Mouse (Mus musculus) liver, postnatal 0 days (tissue): ENCODE results near the gene Dab1. TPM values are rescaled to one million over a fixed set of nuclear protein-coding genes. Genes with fewer than 3 reads are reported as not detected.

Experiments
- ATAC-seq: fragments of 200-750 bp; cut with Nextera tagmentation; 2 replicates; pipeline ENCODE4 v1.8.0; 2017; ENCODE audit warnings: mild to moderate bottlenecking, moderate library complexity
- DNase-seq: peaks from one replicate; pipeline ENCODE4 v3.0.0-alpha.2; 2016
- H3K27ac ChIP-seq: fragments of 300-500 bp; sonication (generic); 2 replicates; pipeline ENCODE4 v1.5.1; 2014; ENCODE audit warnings: antibody characterized with exemption, moderate library complexity, mild to moderate bottlenecking, low read depth
- H3K27me3 ChIP-seq: fragments of 300-500 bp; sonication (generic); 2 replicates; pipeline ENCODE4 v1.6.1; 2014; ENCODE audit warnings: low read length, control low read depth, mixed read lengths; ENCODE audit not compliant: insufficient read depth
- H3K36me3 ChIP-seq: fragments of 300-500 bp; sonication (generic); replicated peaks from 2 replicates; pipeline ENCODE4 v1.6.1; 2014; ENCODE audit warnings: mild to moderate bottlenecking, control low read depth, low read length, moderate library complexity, mixed read lengths; ENCODE audit not compliant: insufficient read depth
- H3K4me1 ChIP-seq: fragments of 300-500 bp; sonication (generic); 2 replicates; pipeline ENCODE4 v1.6.1; 2014; ENCODE audit warnings: antibody characterized with exemption, mild to moderate bottlenecking, control low read depth; ENCODE audit not compliant: insufficient read depth
- H3K4me2 ChIP-seq: fragments of 300-500 bp; sonication (generic); 2 replicates; pipeline ENCODE4 v1.6.1; 2014; ENCODE audit warnings: low read depth, mild to moderate bottlenecking, low read length, moderate library complexity, mixed read lengths
- H3K4me3 ChIP-seq: fragments of 300-500 bp; sonication (generic); 2 replicates; pipeline ENCODE4 v1.5.1; 2014; ENCODE audit warnings: low read depth, low read length
- H3K9ac ChIP-seq: fragments of 300-500 bp; sonication (generic); replicated peaks from 2 replicates; pipeline ENCODE4 v1.6.1; 2014; ENCODE audit warnings: mild to moderate bottlenecking, moderate library complexity
- H3K9me3 ChIP-seq: fragments of 300-500 bp; sonication (generic); 2 replicates; pipeline ENCODE4 v1.6.1; 2016; ENCODE audit warnings: mild to moderate bottlenecking, control low read depth, low read length, mixed read lengths
- CTCF ChIP-seq: sonication (generic); IDR thresholded peaks from 2 replicates; pipeline ENCODE4 v1.5.1; 2016; ENCODE audit warnings: antibody characterized with exemption, low read depth
- EP300 ChIP-seq: IDR thresholded peaks from 2 replicates; pipeline ENCODE4 v1.6.1; 2016; ENCODE audit warnings: antibody characterized with exemption, low read depth, mild to moderate bottlenecking
- WGBS: fragments of 180-500 bp; shearing (Covaris S2); extraction: QIAGEN DNeasy Blood & Tissue Kit; methylation state at CpG from one replicate; pipeline ENCODE4 v1.1.7; 2014; ENCODE audit not compliant: insufficient replicate concordance; 5-methylcytosine and 5-hydroxymethylcytosine counted together
- polyA plus RNA-seq: library from polyadenylated mRNA; unstranded; fragments of >200 nt; fragmentation: Nextera tagmentation; extraction: Ambion mirVana; gene quantifications from 2 replicates; pipeline ENCODE4 v1.2.1, GENCODE M21; 2015

Gene Dab1
- polyA plus RNA-seq, 1 experiment from 2014 or later: 1.1 TPM

DNA sequence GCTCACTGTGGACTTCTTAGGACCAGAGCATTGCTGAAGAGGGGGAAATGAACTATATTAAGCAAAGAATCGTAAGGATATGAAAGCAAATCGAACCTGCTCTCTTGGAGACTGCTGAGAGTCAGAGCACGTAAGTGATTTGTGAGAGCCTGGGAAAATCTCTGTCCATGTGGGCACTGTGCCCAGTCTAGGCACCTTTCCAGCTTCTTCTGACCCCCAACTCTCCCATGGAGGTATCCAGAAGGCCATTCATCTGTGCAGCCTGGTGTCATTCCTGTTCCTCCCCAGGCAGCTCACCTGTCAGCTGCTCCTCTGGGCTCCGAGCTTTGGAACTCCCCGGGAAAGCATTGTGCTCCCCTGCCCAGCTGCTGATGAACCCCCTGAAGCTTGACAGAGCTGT lies 389.2 kb downstream of the Dab1 start:
- DNase-seq (no peak), ATAC-seq (no peak)
- Histone ChIP-seq H3K9me3 (no peaks in the 10 kb centered on the region), H3K4me2 (no peak overlapping the region), H3K4me1 (no peaks in the 10 kb centered on the region), H3K27ac (no peak overlapping the region), H3K4me3 (no peak overlapping the region), H3K27me3 (no peaks in the 10 kb centered on the region), H3K9ac (no peak overlapping the region), H3K36me3 (no peaks in the 10 kb centered on the region)
- no peak for TF ChIP-seq EP300
- no peak for TF ChIP-seq CTCF
- WGBS: 61% methylated on average over 5 of the region's 5 CpGs

DNA sequence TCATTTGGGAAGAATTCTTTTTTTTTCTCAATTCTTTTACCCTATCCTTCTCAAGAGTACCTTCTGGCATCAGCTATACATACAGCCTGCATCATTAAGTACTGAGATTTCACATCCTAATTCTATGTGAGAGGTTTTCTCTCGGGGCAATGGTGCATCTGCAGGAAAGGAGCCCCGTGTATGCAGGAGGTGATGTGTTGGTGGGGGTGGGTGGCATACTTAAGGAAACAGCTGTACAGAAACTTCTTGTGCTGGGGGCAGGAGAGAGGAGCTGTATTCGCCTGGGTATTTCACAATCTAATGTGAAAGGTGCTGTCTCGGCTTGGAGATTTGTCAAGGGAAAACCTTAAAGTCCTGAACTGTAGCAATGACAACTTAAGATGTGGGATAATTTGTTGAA lies 392.5 kb downstream of the Dab1 start:
- TF ChIP-seq CTCF (no peak), EP300 (no peak)
- no peak overlapping the region for H3K4me3 ChIP-seq
- H3K4me1 ChIP-seq: no peaks in the 10 kb centered on the region
- WGBS: 55% methylated on average over 4 of the region's 4 CpGs
- H3K36me3 ChIP-seq: no peaks in the 10 kb centered on the region
- ATAC-seq (no peak), DNase-seq (no peak)
- no peak overlapping the region for H3K9ac ChIP-seq
- H3K9me3 ChIP-seq: no peaks in the 10 kb centered on the region
- H3K4me2 ChIP-seq: no peak overlapping the region
- no peaks in the 10 kb centered on the region for H3K27me3 ChIP-seq
- H3K27ac ChIP-seq: no peak overlapping the region

DNA sequence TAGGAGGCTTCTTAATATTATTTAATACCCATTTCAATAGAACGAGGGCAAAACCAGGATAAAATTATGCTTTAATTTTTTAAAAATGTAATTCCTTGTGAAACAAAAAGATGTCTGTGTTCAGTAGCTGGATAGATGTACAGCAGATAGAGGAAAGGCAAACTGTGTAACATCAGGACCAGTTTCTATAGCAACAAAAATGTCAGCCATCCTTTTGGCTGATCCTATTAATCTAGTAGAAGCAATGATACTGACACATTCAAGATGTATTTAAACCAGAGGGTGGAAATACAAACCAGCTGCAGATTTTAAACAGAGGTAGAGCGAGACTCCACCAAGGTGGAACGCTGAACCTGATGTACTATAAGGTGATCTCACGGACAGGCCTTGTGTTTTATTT lies 393.0 kb downstream of the Dab1 start:
- H3K9ac ChIP-seq: no peak overlapping the region
- H3K4me1 ChIP-seq: no peaks in the 10 kb centered on the region
- H3K9me3 ChIP-seq: no peaks in the 10 kb centered on the region
- H3K4me2 ChIP-seq: no peak overlapping the region
- no peak overlapping the region for H3K27ac ChIP-seq
- DNase-seq: no peak
- WGBS: 75% methylated on average over 4 of the region's 4 CpGs
- no peak for TF ChIP-seq EP300
- no peak for TF ChIP-seq CTCF
- H3K27me3 ChIP-seq: no peaks in the 10 kb centered on the region
- H3K4me3 ChIP-seq: no peak overlapping the region
- ATAC-seq: no peak
- H3K36me3 ChIP-seq: no peaks in the 10 kb centered on the region

DNA sequence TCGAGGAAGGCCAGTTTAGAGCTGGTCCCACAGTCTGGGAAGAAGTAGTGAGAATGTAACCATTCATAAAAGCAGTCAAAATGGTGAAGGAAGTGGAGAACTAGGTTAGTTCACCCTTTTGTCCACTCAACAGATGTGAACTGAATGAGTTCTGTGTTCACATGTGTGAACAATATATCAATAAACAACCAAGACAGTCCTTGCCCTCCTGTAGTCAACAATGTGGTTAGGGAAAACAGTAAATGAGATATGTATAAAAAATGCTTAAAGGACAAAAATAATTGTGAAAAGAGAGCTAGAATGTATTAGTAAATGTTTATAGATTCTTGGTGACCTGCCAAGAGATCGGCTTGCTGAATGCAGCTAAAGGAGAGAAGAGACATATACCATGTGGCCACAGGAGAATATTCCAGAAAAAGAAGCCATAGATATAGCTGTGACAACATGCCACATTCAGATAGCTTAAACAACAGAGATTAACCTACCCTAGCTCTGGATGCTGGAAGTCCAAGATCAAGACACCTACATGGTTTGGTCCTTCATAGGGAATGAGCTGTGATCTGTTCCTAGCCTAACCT lies 406.0 kb downstream of the Dab1 start:
- no peak overlapping the region for H3K4me3 ChIP-seq
- no peak for TF ChIP-seq EP300
- no peak for TF ChIP-seq CTCF
- no peaks in the 10 kb centered on the region for H3K4me1 ChIP-seq
- DNase-seq (no peak), ATAC-seq (no peak)
- no peak overlapping the region for H3K4me2 ChIP-seq
- H3K27me3 ChIP-seq: no peaks in the 10 kb centered on the region
- H3K36me3 ChIP-seq: no peaks in the 10 kb centered on the region
- H3K9ac ChIP-seq: no peak overlapping the region
- H3K9me3 ChIP-seq: no peaks in the 10 kb centered on the region
- no peak overlapping the region for H3K27ac ChIP-seq
- 70% methylated on average over 2 of the region's 2 CpGs for WGBS

DNA sequence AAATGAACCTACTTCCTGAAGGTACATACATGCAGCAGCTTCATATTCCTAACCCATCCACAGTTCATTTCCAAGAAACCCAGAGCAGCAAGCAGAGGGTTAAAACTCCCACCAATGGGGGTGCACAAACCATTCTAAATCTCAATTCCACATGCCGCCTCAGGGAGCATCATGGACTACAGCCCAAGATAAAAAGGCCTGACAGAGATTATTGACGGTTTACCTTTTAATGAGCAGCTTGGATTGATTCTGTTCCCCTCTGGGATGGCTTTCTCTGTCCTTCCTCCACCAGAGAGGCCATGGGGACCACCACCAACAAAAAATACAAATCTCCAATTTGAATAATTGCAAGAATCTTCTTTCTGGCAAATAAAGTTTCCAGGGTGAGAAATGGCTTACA lies 407.7 kb downstream of the Dab1 start:
- ATAC-seq (no peak), DNase-seq (no peak)
- TF ChIP-seq CTCF (no peak), EP300 (no peak)
- Histone ChIP-seq H3K4me3 (no peak overlapping the region), H3K4me2 (no peak overlapping the region), H3K27ac (no peak overlapping the region), H3K36me3 (no peaks in the 10 kb centered on the region), H3K9me3 (no peaks in the 10 kb centered on the region), H3K27me3 (no peaks in the 10 kb centered on the region), H3K4me1 (no peaks in the 10 kb centered on the region), H3K9ac (no peak overlapping the region)
- 38% methylated on average over 2 of the region's 2 CpGs for WGBS

DNA sequence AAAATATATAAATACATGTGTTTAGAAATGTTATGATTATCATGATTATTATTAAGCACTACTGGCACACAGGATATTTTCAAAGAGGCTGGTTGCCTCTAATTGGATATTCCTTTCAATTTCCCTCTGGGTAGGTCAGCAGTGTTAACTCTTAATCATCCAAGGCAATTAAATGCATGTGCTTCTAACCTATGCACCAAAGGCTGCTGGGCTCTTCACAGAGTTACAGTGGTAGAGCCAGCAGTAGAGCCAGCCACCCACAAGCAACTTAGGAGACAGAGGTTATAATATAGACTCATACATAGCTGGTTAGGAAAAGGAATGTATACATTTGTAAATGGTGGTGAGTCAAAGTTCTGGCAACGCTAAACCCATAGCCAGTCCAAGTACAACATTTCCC lies 408.1 kb downstream of the Dab1 start:
- Histone ChIP-seq H3K36me3 (no peaks in the 10 kb centered on the region), H3K9me3 (no peaks in the 10 kb centered on the region), H3K9ac (no peak overlapping the region), H3K27ac (no peak overlapping the region), H3K4me2 (no peak overlapping the region), H3K4me3 (no peak overlapping the region), H3K4me1 (no peaks in the 10 kb centered on the region), H3K27me3 (no peaks in the 10 kb centered on the region)
- TF ChIP-seq CTCF (no peak), EP300 (no peak)
- WGBS: 80% methylated on average over 1 of the region's 1 CpGs
- no peak for ATAC-seq
- DNase-seq: no peak

DNA sequence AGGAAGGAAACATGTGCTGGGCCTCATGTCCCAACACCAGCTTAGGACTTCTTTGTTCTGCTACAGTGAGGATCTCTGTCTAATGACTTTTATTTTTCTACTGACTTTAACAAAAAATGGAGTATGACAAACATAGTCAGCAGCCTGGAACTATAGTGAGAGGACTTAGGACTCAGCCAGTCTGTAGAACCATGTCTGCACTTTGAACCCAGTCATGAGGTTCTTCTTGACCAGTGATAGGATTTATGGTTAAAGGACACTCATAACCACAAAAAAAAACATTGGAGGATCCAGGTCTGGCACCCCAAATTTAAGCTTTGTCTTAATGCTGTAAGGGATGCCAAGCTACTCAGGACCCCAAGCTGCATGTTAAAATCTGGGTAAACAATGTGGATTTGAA lies 416.9 kb downstream of the Dab1 start:
- Histone ChIP-seq H3K36me3 (no peaks in the 10 kb centered on the region), H3K9me3 (no peaks in the 10 kb centered on the region), H3K4me2 (no peak overlapping the region), H3K4me3 (no peak overlapping the region), H3K4me1 (no peaks in the 10 kb centered on the region), H3K27ac (no peak overlapping the region), H3K9ac (no peak overlapping the region), H3K27me3 (no peaks in the 10 kb centered on the region)
- no peak for TF ChIP-seq CTCF
- TF ChIP-seq EP300: no peak
- DNase-seq (no peak), ATAC-seq (no peak)
